ENCODE assay signal across 21 mouse cellular contexts in genomic region chr17:8447676-8448192, GRCm38 (mm10). TPM values are rescaled to one million over a fixed set of nuclear protein-coding genes. Genes with fewer than 3 reads are reported as not detected.
DNase-seq lines count a peak whose midpoint lies in the region; ATAC-seq and TF ChIP-seq lines count a peak whose summit lies in the region.
"Had no signal": no experiment of that assay in that cellular context is flagged by ENCODE, and none has a peak within 500 bp of the region (broad histone marks: within the 10 kb centered on the region; RNA-seq: fewer than 3 reads in every experiment).

No protein-coding gene starts in this region.

- 7% methylated on average over 9 of the region's 9 CpGs for WGBS in kidney, postnatal 0 days
- 14% methylated on average over 9 of the region's 9 CpGs for WGBS in stomach, postnatal 0 days

- H3K4me3 ChIP-seq in ES-E14 (ENCODE audit: insufficient read depth in 1 of 2, low read depth in 1 of 2, low read length in 2 of 2, poor library complexity in 1 of 2, severe bottlenecking in 1 of 2) = no peak overlapping the region
- H3K4me3 ChIP-seq in kidney, postnatal 0 days (replicated peaks; ENCODE audit: low read depth, low read length) = no peak overlapping the region
- H3K4me3 ChIP-seq in stomach, postnatal 0 days (ENCODE audit: low read depth, low read length) = no peak overlapping the region
- H3K4me3 ChIP-seq: embryonic facial prominence, embryonic 12.5 days; heart, adult 2 months; limb, embryonic 10.5 days; liver, embryonic 12.5 days; lung, embryonic 15.5 days; neural tube, embryonic 12.5 days had no signal

- no peaks in the 10 kb centered on the region for H3K36me3 ChIP-seq in ES-E14 (ENCODE audit: control insufficient read depth, insufficient read depth, low read length, poor library complexity, severe bottlenecking)
- H3K36me3 ChIP-seq in kidney, postnatal 0 days (ENCODE audit: insufficient read depth, low read length) = no peaks in the 10 kb centered on the region
- no peaks in the 10 kb centered on the region for H3K36me3 ChIP-seq in stomach, postnatal 0 days (ENCODE audit: control insufficient read depth, insufficient read depth, low read length)
- H3K36me3 ChIP-seq: embryonic facial prominence, embryonic 12.5 days; limb, embryonic 10.5 days; liver, embryonic 12.5 days; lung, embryonic 15.5 days; neural tube, embryonic 12.5 days had no signal

- no peak for TF ChIP-seq EP300 in stomach, postnatal 0 days (optimal IDR thresholded peaks at IDR 0.05)

- no peak for ATAC-seq in kidney, postnatal 0 days (replicated peaks; ENCODE audit: low FRiP score, low read depth)
- ATAC-seq in stomach, postnatal 0 days (ENCODE audit: low FRiP score, low TSS enrichment) = no peak
- ATAC-seq: intestine, postnatal 0 days; liver, embryonic 12.5 days; midbrain, embryonic 16.5 days had no signal

- H3K4me1 ChIP-seq in ES-E14 (ENCODE audit: control insufficient read depth in 2 of 2, insufficient read depth in 2 of 2, low read length in 2 of 2, poor library complexity in 1 of 2) = no peaks in the 10 kb centered on the region
- no peaks in the 10 kb centered on the region for H3K4me1 ChIP-seq in kidney, postnatal 0 days (replicated peaks; ENCODE audit: insufficient read depth, low read length)
- H3K4me1 ChIP-seq in stomach, postnatal 0 days (replicated peaks; ENCODE audit: control insufficient read depth, insufficient read depth) = no peaks in the 10 kb centered on the region
- H3K4me1 ChIP-seq: embryonic facial prominence, embryonic 12.5 days; liver, embryonic 12.5 days; lung, embryonic 15.5 days; neural tube, embryonic 12.5 days had no signal

- no peak for TF ChIP-seq CTCF in kidney, postnatal 0 days (IDR thresholded peaks at IDR 0.05; ENCODE audit: low read depth)
- no peak for TF ChIP-seq CTCF in stomach, postnatal 0 days (IDR thresholded peaks at IDR 0.05; ENCODE audit: low read depth)

- H3K9me3 ChIP-seq in ES-E14 (ENCODE audit: control insufficient read depth, insufficient read depth, low read depth, low read length) = no peaks in the 10 kb centered on the region
- H3K9me3 ChIP-seq in kidney, postnatal 0 days (replicated peaks; ENCODE audit: low read length) = no peaks in the 10 kb centered on the region
- H3K9me3 ChIP-seq in stomach, postnatal 0 days (ENCODE audit: control insufficient read depth, low read length) = no peaks in the 10 kb centered on the region
- H3K9me3 ChIP-seq: embryonic facial prominence, embryonic 12.5 days; limb, embryonic 10.5 days; liver, embryonic 12.5 days; lung, embryonic 15.5 days; neural tube, embryonic 12.5 days had no signal

- no peak overlapping the region for H3K4me2 ChIP-seq in kidney, postnatal 0 days (ENCODE audit: low read length)
- H3K4me2 ChIP-seq in stomach, postnatal 0 days (replicated peaks; ENCODE audit: low read depth) = no peak overlapping the region
- H3K4me2 ChIP-seq: embryonic facial prominence, embryonic 12.5 days; hindbrain, embryonic 14.5 days; liver, embryonic 12.5 days; lung, embryonic 15.5 days; neural tube, embryonic 12.5 days had no signal

- no peak overlapping the region for H3K9ac ChIP-seq in ES-E14 (ENCODE audit: insufficient read depth, low read depth, low read length, poor library complexity, severe bottlenecking)
- H3K9ac ChIP-seq in kidney, postnatal 0 days (ENCODE audit: low read depth, low read length) = no peak overlapping the region
- no peak overlapping the region for H3K9ac ChIP-seq in stomach, postnatal 0 days (ENCODE audit: low read length)
- H3K9ac ChIP-seq: embryonic facial prominence, embryonic 12.5 days; hindbrain, embryonic 14.5 days; liver, embryonic 12.5 days; lung, embryonic 15.5 days; neural tube, embryonic 12.5 days had no signal

- H3K27ac ChIP-seq in ES-E14 (ENCODE audit: insufficient read depth, low read depth, low read length, poor library complexity, severe bottlenecking) = peak overlapping the region; percentile 25; the same call in 1 of the 2 replicates
- H3K27ac ChIP-seq in kidney, postnatal 0 days = no peak overlapping the region
- H3K27ac ChIP-seq in stomach, postnatal 0 days (replicated peaks) = no peak overlapping the region
- H3K27ac ChIP-seq: embryonic facial prominence, embryonic 12.5 days; heart, adult 2 months; hindbrain, embryonic 14.5 days; limb, embryonic 10.5 days; liver, embryonic 12.5 days; lung, embryonic 15.5 days; neural tube, embryonic 12.5 days had no signal

- peak; percentile 25 for DNase-seq in gastrocnemius, postnatal 10 days
- DNase-seq in gastrocnemius, adult 18-20 months (ENCODE audit: low spot score) = no peak
- DNase-seq in ES-E14 (ENCODE audit: low read depth, low spot score) (no peak), adipocyte (ENCODE audit: low spot score) (peak; percentile 49)
- peak; percentile 35 for DNase-seq in kidney, postnatal 0 days (ENCODE audit: low spot score)
- DNase-seq in thymus, postnatal 0 days (ENCODE audit: low spot score) = no peak
- DNase-seq in stomach, postnatal 0 days (ENCODE audit: low spot score) = no peak
- DNase-seq: cerebellum, adult 2 months; heart, adult 2 months; thymus, adult 18-20 months had no signal

- no peaks in the 10 kb centered on the region for H3K27me3 ChIP-seq in kidney, postnatal 0 days (ENCODE audit: insufficient read depth, low read length)
- no peaks in the 10 kb centered on the region for H3K27me3 ChIP-seq in stomach, postnatal 0 days (ENCODE audit: control insufficient read depth, insufficient read depth, low read length)
- H3K27me3 ChIP-seq: embryonic facial prominence, embryonic 12.5 days; lung, embryonic 15.5 days; neural tube, embryonic 12.5 days had no signal

- in situ Hi-C loops in ES-E14 (cut with MboI; ENCODE audit: low sequenced_read_pairs in 2 of 2, unreplicated experiment in 2 of 2) = no loop called here

TF ChIP-seq in ES-E14, 5 proteins besides CTCF, POLR2A, EP300 and RAD21:
- no peak for TF ChIP-seq HCFC1 (IDR thresholded peaks at IDR 0.05; ENCODE audit: borderline replicate concordance, insufficient read depth, low read length)
- TF ChIP-seq ZNF384 (IDR thresholded peaks at IDR 0.05; ENCODE audit: low read depth, low read length) = no peak
- TF ChIP-seq MAFK (IDR thresholded peaks at IDR 0.05; ENCODE audit: insufficient read depth, low read depth, low read length) = no peak
- no peak for TF ChIP-seq CHD2 (IDR thresholded peaks at IDR 0.05; ENCODE audit: low read depth, low read length)
- no peak for TF ChIP-seq ZC3H11A (IDR thresholded peaks at IDR 0.05; ENCODE audit: borderline replicate concordance, low read depth, low read length)

RNA-seq across cellular contexts. Expression of gene T, which starts 13.5 kb away (rescaled TPM):
- total RNA-seq in gastrocnemius, postnatal 10 days (2021) = not detected
- not detected for total RNA-seq in gastrocnemius, adult 18-20 months (2021)
- total RNA-seq in ES-E14 (2012; rRNA removed) = 1.7 and 3.5 TPM in 2 replicates
- 0.17 TPM in 2 replicates for polyA plus RNA-seq in kidney, postnatal 0 days (2015; fragmentation: Nextera tagmentation; extraction: Ambion mirVana)
- polyA plus RNA-seq in thymus, postnatal 0 days (2015; fragmentation: Nextera tagmentation; extraction: Ambion mirVana) = 0.09 and 0.14 TPM in 2 replicates
- not detected in 2 replicates for polyA plus RNA-seq in stomach, postnatal 0 days (2015; fragmentation: Nextera tagmentation; extraction: Ambion mirVana)
- total RNA-seq: heart, adult 2 months; layer of hippocampus, postnatal 14 days; megakaryocyte progenitor cell, adult 5-6 weeks; MEL had no signal
- polyA plus RNA-seq: heart, adult 2 months; liver, embryonic 12.5 days had no signal

Comparison
In these comparisons a context has a peak if more than half of its experiments do, and no peak if none do; other contexts are left out.
1. DNase-seq: peak in gastrocnemius, postnatal 10 days (single experiment), adipocyte (single experiment) and kidney, postnatal 0 days (single experiment); none in gastrocnemius, adult 18-20 months (single experiment), ES-E14 (single experiment), thymus, postnatal 0 days (single experiment) and stomach, postnatal 0 days (single experiment).